Mouse (Mus musculus): ENCODE results near the gene Mfsd6l. TPM values are rescaled to one million over a fixed set of nuclear protein-coding genes. Genes with fewer than 3 reads are reported as not detected.

Gene Mfsd6l
- polyA plus RNA-seq (2012; rRNA removed; ENCODE audit: low replicate concordance), result 0.68 and 0.99 TPM in 2 replicates

GRCm38 (mm10) chr11:68555918-68556584 lies at the start of gene Mfsd6l:
Mfsd6l (plus strand) TSS chr11:68556186.

GRCm38 (mm10) chr11:68586721-68587120 lies 30.7 kb downstream of the Mfsd6l start, which contains the start of gene Ccdc42:
Ccdc42 (plus strand) TSS chr11:68587021.

Other genes starting within 250 kb of the Mfsd6l start
- gene Ntn1, start 155.4 kb upstream of the Mfsd6l start, polyA plus RNA-seq (2012; rRNA removed; ENCODE audit: low replicate concordance), result 11.5 and 44.1 TPM in 2 replicates
- 6.0 and 7.0 TPM in 2 replicates for gene Pik3r5, start 124.1 kb upstream of the Mfsd6l start, polyA plus RNA-seq (2012; rRNA removed; ENCODE audit: low replicate concordance)
- gene Pik3r6, start 53.2 kb upstream of the Mfsd6l start, polyA plus RNA-seq (2012; rRNA removed; ENCODE audit: low replicate concordance), result 7.9 and 15.8 TPM in 2 replicates
- gene Ccdc42, start 30.8 kb downstream of the Mfsd6l start, polyA plus RNA-seq (2012; rRNA removed; ENCODE audit: low replicate concordance), result not detected in 2 replicates
- gene Myh10, start 135.4 kb downstream of the Mfsd6l start, polyA plus RNA-seq (2012; rRNA removed; ENCODE audit: low replicate concordance), result 24.0 and 97.6 TPM in 2 replicates